ENCODE assay signal across 9 mouse cellular contexts in the genomic region with DNA sequence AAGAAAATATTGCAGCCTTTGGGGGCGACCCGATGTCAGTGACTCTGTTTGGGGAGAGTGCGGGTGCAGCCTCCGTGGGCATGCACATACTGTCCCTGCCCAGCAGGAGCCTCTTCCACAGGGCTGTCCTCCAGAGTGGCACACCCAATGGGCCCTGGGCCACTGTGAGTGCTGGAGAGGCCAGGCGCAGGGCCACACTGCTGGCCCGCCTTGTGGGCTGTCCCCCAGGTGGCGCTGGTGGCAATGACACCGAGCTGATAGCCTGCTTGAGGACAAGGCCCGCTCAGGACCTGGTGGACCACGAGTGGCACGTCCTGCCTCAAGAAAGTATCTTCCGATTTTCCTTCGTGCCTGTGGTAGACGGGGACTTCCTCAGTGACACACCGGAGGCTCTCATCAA. TPM values are rescaled to one million over a fixed set of nuclear protein-coding genes. Genes with fewer than 3 reads are reported as not detected.
A peak's percentile ranks its signal among the peaks of the same experiment; 100 is the strongest.
DNase-seq lines count a peak whose midpoint lies in the region; TF ChIP-seq lines count a peak whose summit lies in the region.
"Had no signal": no experiment of that assay in that cellular context is flagged by ENCODE, and none has a peak within 500 bp of the region (broad histone marks: within the 10 kb centered on the region; RNA-seq: fewer than 3 reads in every experiment).

No protein-coding gene starts in this region.

- peaks cover 8% of the 10 kb centered on the region for H3K4me1 ChIP-seq in lung, adult 2 months (ENCODE audit: control insufficient read depth, insufficient read depth, low read length)

- peak; percentile 75 for TF ChIP-seq CTCF in gastrocnemius, adult 2 months (IDR thresholded peaks at IDR 0.05)
- peak; percentile 46 for TF ChIP-seq CTCF in lung, adult 2 months (IDR thresholded peaks at IDR 0.05; ENCODE audit: insufficient read depth, low read length)

- peak overlapping the region; percentile 19; the same call in 1 of the 2 replicates for H3K4me3 ChIP-seq in gastrocnemius, adult 2 months
- H3K4me3 ChIP-seq in lung, adult 2 months (replicated peaks; ENCODE audit: extremely low read depth, low read depth, low read length) = no peak overlapping the region

- H3K27ac ChIP-seq in gastrocnemius, adult 2 months = peak overlapping the region; percentile 16; the same call in 1 of the 2 replicates
- H3K27ac ChIP-seq: macrophage had no signal

- peak; percentile 65 for DNase-seq in right cerebral cortex, postnatal 14 days
- DNase-seq in right cerebral cortex, adult 2 months (ENCODE audit: low spot score in 2 of 2) = no peak
- peak; percentile 65 for DNase-seq in brain, adult 2 months (ENCODE audit: low read depth, low spot score)
- peak; percentile 90 for DNase-seq in gastrocnemius, adult 2 months
- DNase-seq in induced T-regulatory cell, adult 2 months (ENCODE audit: low read depth) = peak; percentile 66
- peak; percentile 68 for DNase-seq in lung, adult 2 months
- DNase-seq in retina, embryonic 14.5 days (ENCODE audit: low spot score) = peak; percentile 65
- DNase-seq in layer of hippocampus, postnatal 36 days = no peak

- intact Hi-C loops in gastrocnemius, adult 2 months (cut with DNase I) = loop anchor here (5.0 kb wide), 1 partner anchor 92 kb away; no protein-coding TSS in a partner anchor

- WGBS in lung, adult 2 months = 21% methylated on average over 15 of the region's 15 CpGs

- TF ChIP-seq POLR2A in lung, adult 2 months (IDR thresholded peaks at IDR 0.05; ENCODE audit: borderline replicate concordance, extremely low read depth, low read depth, low read length) = no peak

RNA-seq across cellular contexts. Expression of a gene that starts 3.4 kb away (rescaled TPM):
- 10 to 100 TPM; 13.7 to 17.9 TPM for total RNA-seq in gastrocnemius, adult 2 months (2021)
- polyA plus RNA-seq in lung, adult 2 months (2012; rRNA removed) = 2.0 and 3.3 TPM in 2 replicates
- total RNA-seq in layer of hippocampus, postnatal 36 days (2021) = 10 to 100 TPM; 57.1 to 62.7 TPM

RNA-seq across cellular contexts. Expression of a gene that starts 3.8 kb away (rescaled TPM):
- total RNA-seq in gastrocnemius, adult 2 months (2021) = 10 to 100 TPM; 14.2 to 15.1 TPM
- 7.0 and 7.1 TPM in 2 replicates for polyA plus RNA-seq in lung, adult 2 months (2012; rRNA removed)
- total RNA-seq in layer of hippocampus, postnatal 36 days (2021) = 10 to 100 TPM in 1 of 2 experiments, 1 to 10 TPM in 1; 8.6 to 12.2 TPM

RNA-seq across cellular contexts. Expression of a gene that starts 16.8 kb away (rescaled TPM):
- total RNA-seq in gastrocnemius, adult 2 months (2021) = 10 to 100 TPM; 38.7 to 46.2 TPM
- polyA plus RNA-seq in lung, adult 2 months (2012; rRNA removed) = 107 and 136 TPM in 2 replicates
- 100 to 1,000 TPM; 209 to 228 TPM for total RNA-seq in layer of hippocampus, postnatal 36 days (2021)

RNA-seq across cellular contexts. Expression of a gene that starts 23.5 kb away (rescaled TPM):
- 1 to 10 TPM; 2.1 to 3.1 TPM for total RNA-seq in gastrocnemius, adult 2 months (2021)
- 52.6 and 55.2 TPM in 2 replicates for polyA plus RNA-seq in lung, adult 2 months (2012; rRNA removed)
- total RNA-seq in layer of hippocampus, postnatal 36 days (2021) = 1 to 10 TPM; 5.8 to 6.9 TPM

RNA-seq across cellular contexts. Expression of a gene that starts 42.7 kb away (rescaled TPM):
- total RNA-seq in gastrocnemius, adult 2 months (2021) = 1 to 10 TPM; 2.0 to 2.4 TPM
- 22.5 and 24.1 TPM in 2 replicates for polyA plus RNA-seq in lung, adult 2 months (2012; rRNA removed)
- 10 to 100 TPM; 27.4 to 28.3 TPM for total RNA-seq in layer of hippocampus, postnatal 36 days (2021)

Comparison
In these comparisons a context has a peak if more than half of its experiments do, and no peak if none do; other contexts are left out.
1. DNase-seq: peak in right cerebral cortex, postnatal 14 days (single experiment), brain, adult 2 months (single experiment), gastrocnemius, adult 2 months (single experiment), induced T-regulatory cell, adult 2 months (single experiment), lung, adult 2 months (single experiment) and retina, embryonic 14.5 days (single experiment); none in right cerebral cortex, adult 2 months (0 of 2) and layer of hippocampus, postnatal 36 days (0 of 2).
2. RNA of a gene that starts 16.8 kb away (total RNA-seq): 209 to 228 TPM in layer of hippocampus, postnatal 36 days; 38.7 to 46.2 TPM in gastrocnemius, adult 2 months; every median in the first group is over 4 times any median in the second.